Mouse (Mus musculus) intestine, postnatal 0 days (tissue): ENCODE measurements around the gene Gsdma. TPM values are rescaled to one million over a fixed set of nuclear protein-coding genes. Genes with fewer than 3 reads are reported as not detected.

Experiments used
- ATAC-seq: fragments of 200-750 bp; cut with Nextera tagmentation; 2 replicates; pipeline ENCODE4 v1.8.0; 2017; ENCODE audit warnings: mild to moderate bottlenecking, moderate TSS enrichment, moderate library complexity
- H3K27ac ChIP-seq: fragments of 300-500 bp; sonication (generic); 2 replicates; pipeline ENCODE4 v1.5.1; 2014; ENCODE audit warnings: mild to moderate bottlenecking, low read depth, low read length, moderate library complexity
- H3K27me3 ChIP-seq: fragments of 300-500 bp; sonication (generic); replicated peaks from 2 replicates; pipeline ENCODE4 v1.6.1; 2014; ENCODE audit warnings: low read length, mixed read lengths; ENCODE audit not compliant: control insufficient read depth, insufficient read depth
- H3K36me3 ChIP-seq: fragments of 300-500 bp; sonication (generic); 2 replicates; pipeline ENCODE4 v1.6.1; 2014; ENCODE audit warnings: mild to moderate bottlenecking, moderate library complexity; ENCODE audit not compliant: control insufficient read depth, insufficient read depth
- H3K4me1 ChIP-seq: fragments of 300-500 bp; sonication (generic); replicated peaks from 2 replicates; pipeline ENCODE4 v1.6.1; 2014; ENCODE audit warnings: antibody characterized with exemption, low read length, mixed read lengths; ENCODE audit not compliant: control insufficient read depth, insufficient read depth
- H3K4me2 ChIP-seq: fragments of 300-500 bp; sonication (generic); replicated peaks from 2 replicates; pipeline ENCODE4 v1.6.1; 2014; ENCODE audit warnings: low read depth, mild to moderate bottlenecking, moderate library complexity
- H3K4me3 ChIP-seq: fragments of 300-500 bp; sonication (generic); 2 replicates; pipeline ENCODE4 v1.5.1; 2014; ENCODE audit warnings: low read depth, low read length
- H3K9ac ChIP-seq: fragments of 300-500 bp; sonication (generic); 2 replicates; pipeline ENCODE4 v1.6.1; 2014; ENCODE audit warnings: mild to moderate bottlenecking, low read depth, low read length
- H3K9me3 ChIP-seq: fragments of 300-500 bp; sonication (generic); 2 replicates; pipeline ENCODE4 v1.6.1; 2016; ENCODE audit warnings: mixed run types; ENCODE audit not compliant: control insufficient read depth
- CTCF ChIP-seq: sonication (generic); IDR thresholded peaks from 2 replicates; pipeline ENCODE4 v1.5.1; 2016; ENCODE audit warnings: low read depth, mild to moderate bottlenecking, control low read depth, antibody characterized with exemption, moderate library complexity
- WGBS: fragments of 180-500 bp; shearing (Covaris S2); extraction: QIAGEN DNeasy Blood & Tissue Kit; methylation state at CpG from one replicate; pipeline ENCODE4 v1.1.7; 2014; 5-methylcytosine and 5-hydroxymethylcytosine counted together
- polyA plus RNA-seq: library from polyadenylated mRNA; unstranded; fragments of >200 nt; fragmentation: Nextera tagmentation; extraction: Ambion mirVana; gene quantifications from 2 replicates; pipeline ENCODE4 v1.2.1, GENCODE M21; 2015

The Gsdma gene
- polyA plus RNA-seq, 1 experiment from 2014 or later, result 0.38 TPM

DNA sequence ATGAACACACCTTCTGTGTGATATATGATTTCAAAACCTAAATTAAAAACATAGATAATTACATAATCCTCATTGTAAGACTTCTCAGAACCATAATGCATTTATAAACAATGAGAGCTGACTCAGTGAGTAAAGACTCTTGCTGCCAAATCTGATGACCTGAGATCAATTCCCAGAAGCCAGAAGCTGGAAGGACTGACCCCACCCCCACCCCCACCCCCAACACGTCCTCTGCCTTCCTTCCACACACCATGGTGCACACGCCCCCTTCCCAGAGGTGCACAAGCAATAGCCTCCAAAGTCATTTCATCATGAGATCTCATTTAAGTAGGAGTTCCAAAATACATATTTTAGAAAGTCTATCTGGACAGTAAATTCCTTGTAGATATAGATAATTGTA lies 56.6 kb downstream of the Gsdma start:
- Histone ChIP-seq H3K9me3 (no peaks in the 10 kb centered on the region), H3K27ac (no peak overlapping the region), H3K4me1 (0 out of 2 replicates have a peak, but pooled peaks cover 3% of the 10 kb centered on the region), H3K36me3 (peaks cover 15% of the 10 kb centered on the region; the same call in 1 of the 2 replicates), H3K27me3 (no peaks in the 10 kb centered on the region), H3K9ac (no peak overlapping the region), H3K4me2 (no peak overlapping the region), H3K4me3 (no peak overlapping the region)
- ATAC-seq, result no peak
- no peak for TF ChIP-seq CTCF
- WGBS, result 83% methylated on average over 2 of the region's 2 CpGs

DNA sequence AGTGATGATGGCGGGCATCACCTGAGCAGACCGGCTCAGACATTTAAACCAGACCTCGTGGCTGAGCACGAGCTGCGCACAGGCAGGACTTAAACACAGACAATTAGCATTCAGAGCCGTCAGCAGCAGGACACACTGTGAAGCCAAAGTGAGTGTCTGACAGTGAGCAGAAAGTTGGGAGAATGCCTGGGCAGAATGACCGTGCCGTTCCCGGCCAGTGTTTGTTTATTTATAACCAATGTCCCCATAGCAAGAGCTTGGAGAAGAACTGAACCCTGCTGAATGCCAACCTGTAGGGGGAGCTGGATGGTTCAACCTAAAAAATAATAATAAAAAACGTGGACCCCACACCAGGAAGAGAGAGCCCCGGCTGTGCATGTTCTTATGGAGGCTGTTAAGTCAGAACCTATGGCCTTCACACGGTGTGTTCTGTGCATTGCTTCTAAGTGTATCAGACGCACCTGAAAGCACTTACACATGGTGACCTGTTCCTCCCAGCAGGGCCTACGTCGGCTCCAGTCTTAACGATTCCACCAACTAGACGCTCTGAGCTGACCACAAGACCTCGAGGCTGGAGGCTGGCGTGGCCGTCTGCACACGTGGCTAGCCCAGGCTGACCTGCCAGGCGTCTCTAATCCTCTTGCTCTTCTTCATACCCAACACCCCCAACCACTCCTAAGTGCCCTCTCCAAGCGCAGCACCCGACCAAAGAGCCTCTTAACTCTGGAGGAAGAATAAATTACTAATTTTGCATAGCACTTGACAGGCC lies 57.5 kb downstream of the Gsdma start:
- Histone ChIP-seq H3K36me3 (peaks cover 8% of the 10 kb centered on the region; the same call in 1 of the 2 replicates), H3K27ac (peak overlapping the region; percentile 35; the same call in 1 of the 2 replicates), H3K27me3 (no peaks in the 10 kb centered on the region), H3K4me3 (no peak overlapping the region), H3K9me3 (no peaks in the 10 kb centered on the region), H3K4me1 (0 out of 2 replicates have a peak, but pooled peaks cover 3% of the 10 kb centered on the region), H3K4me2 (no peak overlapping the region), H3K9ac (no peak overlapping the region)
- 57% methylated on average over 24 of the region's 24 CpGs for WGBS
- TF ChIP-seq CTCF, result peak; percentile 65
- no peak for ATAC-seq

DNA sequence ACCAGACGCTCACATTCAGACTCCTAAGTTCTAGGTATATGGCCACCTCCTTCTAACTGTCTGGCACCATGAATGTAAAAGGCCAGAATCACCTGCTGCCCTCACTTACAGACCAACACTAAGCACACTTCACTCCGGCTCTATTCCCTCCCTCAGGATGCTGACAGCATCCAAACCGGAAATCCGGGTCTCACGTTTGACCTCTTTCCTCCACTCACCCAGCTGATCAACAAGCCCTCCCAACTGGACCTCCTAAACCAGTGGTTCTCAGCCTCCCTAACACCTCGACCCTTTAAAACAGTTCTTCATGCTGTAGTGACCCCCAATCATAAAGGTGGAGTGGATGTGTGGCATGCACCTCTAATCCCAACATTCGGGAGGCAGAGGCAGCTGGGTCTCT lies 58.9 kb downstream of the Gsdma start:
- TF ChIP-seq CTCF, result no peak
- Histone ChIP-seq H3K27me3 (no peaks in the 10 kb centered on the region), H3K4me2 (no peak overlapping the region), H3K9me3 (no peaks in the 10 kb centered on the region), H3K9ac (no peak overlapping the region), H3K4me1 (0 out of 2 replicates have a peak, but pooled peaks cover 2% of the 10 kb centered on the region), H3K36me3 (no peaks in the 10 kb centered on the region; the same call in 1 of the 2 replicates), H3K4me3 (no peak overlapping the region), H3K27ac (no peak overlapping the region)
- no peak for ATAC-seq
- WGBS, result 76% methylated on average over 7 of the region's 7 CpGs

DNA sequence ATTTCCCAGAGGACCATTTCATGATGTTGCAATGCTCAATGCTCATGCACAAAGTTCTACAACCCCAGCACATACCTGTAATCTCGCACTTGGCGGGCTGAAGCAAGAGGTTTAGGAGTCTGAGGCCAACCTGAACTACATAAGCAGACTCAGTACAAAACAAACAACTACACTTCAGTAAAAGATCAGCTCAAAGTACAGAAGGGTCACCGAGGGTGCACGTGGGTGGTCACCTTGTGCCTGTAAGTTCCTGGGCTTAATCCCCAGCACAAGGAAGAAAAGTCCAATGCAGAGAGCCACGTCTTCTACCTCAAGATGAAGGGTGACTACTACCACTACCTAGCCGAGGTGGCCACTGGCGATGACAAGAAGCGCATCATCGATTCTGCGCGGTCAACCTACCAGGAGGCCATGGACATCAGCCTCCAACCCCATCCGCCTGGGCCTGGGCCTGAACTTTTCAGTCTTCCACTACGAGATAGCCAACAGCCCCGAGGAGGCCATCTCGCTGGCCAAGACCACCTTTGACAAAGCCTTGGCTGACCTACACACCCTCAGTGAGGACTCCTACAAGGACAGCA lies 61.9 kb downstream of the Gsdma start:
- peak; percentile 64 for ATAC-seq
- no peak for TF ChIP-seq CTCF
- WGBS, result 86% methylated on average over 15 of the region's 15 CpGs
- Histone ChIP-seq H3K36me3 (no peaks in the 10 kb centered on the region; the same call in 1 of the 2 replicates), H3K4me1 (peaks cover 4% of the 10 kb centered on the region), H3K9me3 (no peaks in the 10 kb centered on the region), H3K27ac (peak overlapping the region; percentile 46; the same call in 1 of the 2 replicates), H3K9ac (no peak overlapping the region), H3K27me3 (no peaks in the 10 kb centered on the region), H3K4me2 (no peak overlapping the region), H3K4me3 (no peak overlapping the region)

Other genes starting within 250 kb of the Gsdma start
- gene Mien1, start 225.4 kb upstream of the Gsdma start, polyA plus RNA-seq, result 264 and 265 TPM in 2 replicates
- gene Grb7, start 218.0 kb upstream of the Gsdma start, polyA plus RNA-seq, result 50.2 and 50.7 TPM in 2 replicates
- 0.20 and 0.24 TPM in 2 replicates for gene Ikzf3, start 118.3 kb upstream of the Gsdma start, polyA plus RNA-seq
- gene Zpbp2, start 113.3 kb upstream of the Gsdma start, polyA plus RNA-seq, result 3.2 and 4.0 TPM in 2 replicates
- gene Ormdl3, start 77.0 kb upstream of the Gsdma start, polyA plus RNA-seq, result 139 and 150 TPM in 2 replicates
- gene Lrrc3c, start 66.1 kb upstream of the Gsdma start, polyA plus RNA-seq, result not detected in 2 replicates
- gene Gm12355, start 38.7 kb upstream of the Gsdma start, polyA plus RNA-seq, result 0.56 and 0.58 TPM in 2 replicates
- not detected in 2 replicates for gene Gsdma3, start 38.0 kb upstream of the Gsdma start, polyA plus RNA-seq
- 0.14 and 0.16 TPM in 2 replicates for gene Gsdma2, start 17.6 kb upstream of the Gsdma start, polyA plus RNA-seq
- gene Psmd3, start 18.2 kb downstream of the Gsdma start, polyA plus RNA-seq, result 95.5 and 96.2 TPM in 2 replicates
- 0.08 TPM in 1 of 2 replicates, not detected in the other for gene Csf3, start 36.9 kb downstream of the Gsdma start, polyA plus RNA-seq
- gene Med24, start 65.1 kb downstream of the Gsdma start, polyA plus RNA-seq, result 14.7 and 18.5 TPM in 2 replicates
- 32.4 and 39.1 TPM in 2 replicates for gene Thra, start 76.3 kb downstream of the Gsdma start, polyA plus RNA-seq
- 4.1 and 5.1 TPM in 2 replicates for gene Nr1d1, start 111.0 kb downstream of the Gsdma start, polyA plus RNA-seq
- 12.6 and 15.1 TPM in 2 replicates for gene Msl1, start 131.2 kb downstream of the Gsdma start, polyA plus RNA-seq
- gene Casc3, start 140.6 kb downstream of the Gsdma start, polyA plus RNA-seq, result 10.8 and 12.4 TPM in 2 replicates
- 0.69 and 0.80 TPM in 2 replicates for gene Rapgefl1, start 172.4 kb downstream of the Gsdma start, polyA plus RNA-seq
- 3.9 and 5.0 TPM in 2 replicates for gene Wipf2, start 199.3 kb downstream of the Gsdma start, polyA plus RNA-seq
- 4.0 and 4.5 TPM in 2 replicates for gene Cdc6, start 243.4 kb downstream of the Gsdma start, polyA plus RNA-seq